Mouse (Mus musculus) gastrocnemius, postnatal 10 days (tissue): Measurements from ENCODE around the gene Rfx1. TPM values are rescaled to one million over a fixed set of nuclear protein-coding genes. Genes with fewer than 3 reads are reported as not detected.

Experiments
- microRNA-seq, 2 experiments: library from miRNA; unstranded; fragments of <30 nt; microRNA quantifications; one replicate each; pipeline ENCODE4 v1.2.0; 2021
- total RNA-seq, 2 experiments: library from RNA; stranded (reverse); gene quantifications; 2 replicates each; pipeline ENCODE4 v1.2.3; 2021

Gene Rfx1
- total RNA-seq, 2 experiments from 2014 or later = 5.2 to 8.2 TPM

Small RNA genes within 50 kb of the gene (microRNA-seq; reads per million reads assigned to microRNA genes)
- gene Mir709 = 0 reads per million in 2 experiments

Other genes starting within 250 kb of the Rfx1 start
- gene Adgrl1, start 166.7 kb upstream of the Rfx1 start, total RNA-seq = 10 to 100 TPM; 19.6 to 25.2 TPM
- gene Gm10644, start 111.6 kb upstream of the Rfx1 start, total RNA-seq = under 1 TPM in 1 of 2 experiments, not detected in 1; 0.32 TPM
- 1 to 10 TPM; 6.5 to 7.3 TPM for gene Asf1b, start 111.3 kb upstream of the Rfx1 start, total RNA-seq
- 100 to 1,000 TPM; 490 to 518 TPM for gene Prkaca, start 93.8 kb upstream of the Rfx1 start, total RNA-seq
- 10 to 100 TPM; 24.8 to 30.3 TPM for gene Samd1, start 69.2 kb upstream of the Rfx1 start, total RNA-seq
- gene 1700067K01Rik, start 65.3 kb upstream of the Rfx1 start, total RNA-seq = under 1 TPM in 1 of 2 experiments, not detected in 1; 0.47 TPM
- gene 2210011C24Rik, start 54.7 kb upstream of the Rfx1 start, total RNA-seq = 1 to 10 TPM; 1.7 to 2.0 TPM
- 1 to 10 TPM in 1 of 2 experiments, under 1 TPM in 1; 0.99 to 1.1 TPM for gene Palm3, start 45.4 kb upstream of the Rfx1 start, total RNA-seq
- gene Il27ra, start 24.2 kb upstream of the Rfx1 start, total RNA-seq = under 1 TPM; 0.84 to 0.87 TPM
- gene Rln3, start 21.8 kb upstream of the Rfx1 start, total RNA-seq = not detected
- gene Gm10643, start 1.7 kb upstream of the Rfx1 start, total RNA-seq = 1 to 10 TPM; 1.6 to 1.9 TPM
- gene Dcaf15, start 37.9 kb downstream of the Rfx1 start, total RNA-seq = 10 to 100 TPM in 1 of 2 experiments, 1 to 10 TPM in 1; 9.5 to 11.2 TPM
- 1 to 10 TPM in 1 of 2 experiments, under 1 TPM in 1; 0.14 to 2.4 TPM for gene Podnl1, start 59.2 kb downstream of the Rfx1 start, total RNA-seq
- gene Cc2d1a, start 81.1 kb downstream of the Rfx1 start, total RNA-seq = 10 to 100 TPM; 12.5 to 13.9 TPM
- gene 4930432K21Rik, start 81.2 kb downstream of the Rfx1 start, total RNA-seq = under 1 TPM; 0.32 to 0.54 TPM
- 1 to 10 TPM; 1.4 to 2.4 TPM for gene Nanos3, start 118.4 kb downstream of the Rfx1 start, total RNA-seq
- 1 to 10 TPM; 7.9 to 8.5 TPM for gene Zswim4, start 170.2 kb downstream of the Rfx1 start, total RNA-seq
- gene D8Ertd738e, start 182.9 kb downstream of the Rfx1 start, total RNA-seq = 100 to 1,000 TPM; 180 to 184 TPM
- gene Mri1, start 190.5 kb downstream of the Rfx1 start, total RNA-seq = 10 to 100 TPM; 16.8 to 20.6 TPM
- 10 to 100 TPM; 11.3 to 11.4 TPM for gene Ccdc130, start 203.5 kb downstream of the Rfx1 start, total RNA-seq